Mouse (Mus musculus) thymus, postnatal 4 days (tissue): Measurements from ENCODE around the gene A430005L14Rik.
A peak's percentile ranks its signal among the peaks of the same experiment; 100 is the strongest.

Experiments
- DNase-seq: peaks from one replicate; pipeline ENCODE4 v3.0.0; 2021

A430005L14Rik gene

GRCm38 (mm10) chr4:153974431-153975291, 17.6 kb downstream of the A430005L14Rik start, which contains the start of the genes Dffb and Cep104:
Dffb (minus strand) TSS chr4:153975126.
Cep104 (plus strand) TSS chr4:153975194.
- peak; percentile 95 for DNase-seq

- no peak for DNase-seq
Measured at GRCm38 (mm10) chr4:153975292-153975662, 18.2 kb downstream of the A430005L14Rik start.

GRCm38 (mm10) chr4:153975768-153976167, 18.7 kb downstream of the A430005L14Rik start:
- DNase-seq, result peak; percentile 27

GRCm38 (mm10) chr4:153979243-153979642, 22.2 kb downstream of the A430005L14Rik start:
- no peak for DNase-seq

- DNase-seq, result no peak
Measured at GRCm38 (mm10) chr4:153980470-153980869, 23.4 kb downstream of the A430005L14Rik start.

GRCm38 (mm10) chr4:153992715-153993114, 35.7 kb downstream of the A430005L14Rik start:
- DNase-seq, result no peak

- no peak for DNase-seq
Measured at GRCm38 (mm10) chr4:153993505-153993904, 36.5 kb downstream of the A430005L14Rik start.

GRCm38 (mm10) chr4:154005488-154005887, 48.5 kb downstream of the A430005L14Rik start:
- DNase-seq, result no peak

- no peak for DNase-seq
Measured at GRCm38 (mm10) chr4:154006264-154006663, 49.2 kb downstream of the A430005L14Rik start.

- DNase-seq, result no peak
Measured at GRCm38 (mm10) chr4:154007759-154008158, 50.7 kb downstream of the A430005L14Rik start.

GRCm38 (mm10) chr4:154010907-154011645, 54.0 kb downstream of the A430005L14Rik start:
- DNase-seq, result no peak
